Mouse (Mus musculus) thymus, adult 2 months (tissue): ENCODE measurements around the gene Ovol1.

ENCODE experiments used
- CTCF ChIP-seq: fragments of 200-500 bp; IDR thresholded peaks from 2 replicates; pipeline ENCODE4 v1.5.1; 2012; ENCODE audit warnings: mild to moderate bottlenecking, control low read depth, low read length, moderate library complexity, borderline replicate concordance; ENCODE audit not compliant: control insufficient read depth, poor library complexity, insufficient read depth; ENCODE audit errors: extremely low read depth
- POLR2A ChIP-seq: fragments of 200-500 bp; IDR thresholded peaks from 2 replicates; pipeline ENCODE4 v1.6.1; 2012; ENCODE audit warnings: mild to moderate bottlenecking, low read length, control low read depth, moderate library complexity; ENCODE audit not compliant: control insufficient read depth, poor library complexity, insufficient read depth; ENCODE audit errors: extremely low read depth

- TF ChIP-seq CTCF (no peak), POLR2A (no peak)
These were observed 56.8 kb downstream of the Ovol1 start, which contains the start of gene 1700020D05Rik for GRCm38 (mm10) chr19:5503687-5504086.
